Comparison of ENCODE assay signal across 8 mouse cellular contexts in the genomic region with DNA sequence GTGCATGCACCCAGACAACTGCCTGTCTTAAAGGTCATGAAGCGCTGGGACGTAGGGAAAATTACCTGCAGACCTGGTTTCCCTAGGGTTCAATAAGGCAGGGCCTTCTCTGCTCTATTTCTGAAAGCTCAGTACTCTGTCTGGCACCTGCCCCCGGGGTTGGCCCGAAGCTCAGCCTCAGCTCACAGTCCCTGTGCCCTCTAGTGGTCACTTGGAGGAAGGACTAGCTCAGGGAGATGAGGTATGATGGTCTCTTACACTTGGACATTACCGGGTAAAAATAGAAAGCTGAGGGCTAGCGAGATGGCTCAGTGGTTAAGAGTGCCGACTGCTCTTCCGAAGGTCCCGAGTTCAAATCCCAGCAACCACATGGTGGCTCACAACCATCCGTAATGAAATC. TPM values are rescaled to one million over a fixed set of nuclear protein-coding genes. Genes with fewer than 3 reads are reported as not detected.
DNase-seq lines count a peak whose midpoint lies in the region; ATAC-seq and TF ChIP-seq lines count a peak whose summit lies in the region.

No protein-coding gene starts in this region.

- no peaks in the 10 kb centered on the region for H3K36me3 ChIP-seq in embryonic facial prominence, embryonic 10.5 days (replicated peaks)
- H3K36me3 ChIP-seq in limb, embryonic 14.5 days (ENCODE audit: control insufficient read depth, insufficient read depth, low read length) = no peaks in the 10 kb centered on the region
- H3K36me3 ChIP-seq in midbrain, embryonic 16.5 days (ENCODE audit: control insufficient read depth, insufficient read depth, low read length) = no peaks in the 10 kb centered on the region

- no peak for TF ChIP-seq POLR2A in limb, embryonic 14.5 days (IDR thresholded peaks at IDR 0.05; ENCODE audit: borderline replicate concordance, extremely low read depth, insufficient read depth, insufficient read length)

- 0 out of 2 replicates have a peak, but pooled peaks have one; percentile 41 for ATAC-seq in limb, embryonic 14.5 days (ENCODE audit: low FRiP score, low read depth)
- ATAC-seq in midbrain, embryonic 16.5 days = peak; percentile 32; the same call in 1 of the 2 replicates

- peak; percentile 74 for DNase-seq in urinary bladder, postnatal 14 days (ENCODE audit: low spot score)
- DNase-seq in urinary bladder, postnatal 10 days (ENCODE audit: low spot score) = no peak
- DNase-seq in embryonic facial prominence, embryonic 10.5 days (ENCODE audit: low spot score) = peak; percentile 65
- peak; percentile 77 to 82 for DNase-seq in heart, adult 18-20 months
- DNase-seq in kidney, adult 11 months = peak; percentile 63
- DNase-seq in limb, embryonic 14.5 days (ENCODE audit: low spot score) = peak; percentile 46
- peak; percentile 71 to 86 for DNase-seq in spleen, postnatal 10 days (ENCODE audit: low spot score in 2 of 2)

- H3K9me3 ChIP-seq in embryonic facial prominence, embryonic 10.5 days = no peaks in the 10 kb centered on the region
- H3K9me3 ChIP-seq in limb, embryonic 14.5 days (ENCODE audit: control insufficient read depth, low read length) = no peaks in the 10 kb centered on the region
- H3K9me3 ChIP-seq in midbrain, embryonic 16.5 days (replicated peaks; ENCODE audit: control insufficient read depth, low read length, poor library complexity, severe bottlenecking) = no peaks in the 10 kb centered on the region

- H3K4me1 ChIP-seq in embryonic facial prominence, embryonic 10.5 days = 0 out of 2 replicates have a peak, but pooled peaks cover 3% of the 10 kb centered on the region
- H3K4me1 ChIP-seq in limb, embryonic 14.5 days (ENCODE audit: control insufficient read depth, insufficient read depth, low read length) = no peaks in the 10 kb centered on the region
- H3K4me1 ChIP-seq in midbrain, embryonic 16.5 days (ENCODE audit: control insufficient read depth, insufficient read depth, low read length) = no peaks in the 10 kb centered on the region

- no peak overlapping the region for H3K4me2 ChIP-seq in limb, embryonic 14.5 days (replicated peaks; ENCODE audit: low read depth, low read length, severe bottlenecking)
- H3K4me2 ChIP-seq in midbrain, embryonic 16.5 days (ENCODE audit: low read length) = no peak overlapping the region

- no peak overlapping the region for H3K4me3 ChIP-seq in embryonic facial prominence, embryonic 10.5 days
- no peak overlapping the region for H3K4me3 ChIP-seq in limb, embryonic 14.5 days (replicated peaks; ENCODE audit: low read length)
- H3K4me3 ChIP-seq in midbrain, embryonic 16.5 days (ENCODE audit: low read depth, low read length) = no peak overlapping the region

- H3K27ac ChIP-seq in embryonic facial prominence, embryonic 10.5 days (replicated peaks) = no peak overlapping the region
- no peak overlapping the region for H3K27ac ChIP-seq in limb, embryonic 14.5 days (replicated peaks; ENCODE audit: low read depth, low read length)
- H3K27ac ChIP-seq in midbrain, embryonic 16.5 days (ENCODE audit: low read length) = no peak overlapping the region

- H3K27me3 ChIP-seq in embryonic facial prominence, embryonic 10.5 days (replicated peaks; ENCODE audit: low read depth, poor library complexity, severe bottlenecking) = peaks cover 6% of the 10 kb centered on the region; the same call in 1 of the 2 replicates
- no peaks in the 10 kb centered on the region for H3K27me3 ChIP-seq in limb, embryonic 14.5 days (ENCODE audit: control insufficient read depth, insufficient read depth, low read length)
- H3K27me3 ChIP-seq in midbrain, embryonic 16.5 days (ENCODE audit: control insufficient read depth, insufficient read depth, low read depth, low read length) = no peaks in the 10 kb centered on the region

- WGBS in embryonic facial prominence, embryonic 10.5 days = 17% methylated on average over 10 of the region's 10 CpGs
- 9% methylated on average over 9 of the region's 10 CpGs for WGBS in limb, embryonic 14.5 days
- 20% methylated on average over 9 of the region's 10 CpGs for WGBS in midbrain, embryonic 16.5 days

- no peak overlapping the region for H3K9ac ChIP-seq in limb, embryonic 14.5 days (ENCODE audit: low read depth, low read length, severe bottlenecking)
- no peak overlapping the region for H3K9ac ChIP-seq in midbrain, embryonic 16.5 days (ENCODE audit: low read depth, low read length)

RNA-seq across cellular contexts. Expression of gene Usp7, which starts 23.0 kb away (rescaled TPM):
- 29.2 and 31.6 TPM in 2 replicates for polyA plus RNA-seq in embryonic facial prominence, embryonic 10.5 days (2016; fragmentation: Nextera tagmentation; extraction: Ambion mirVana)
- 10 to 100 TPM; 41.3 to 49.2 TPM for total RNA-seq in heart, adult 18-20 months (2021)
- 84.7 and 104 TPM in 2 replicates for polyA plus RNA-seq in limb, embryonic 14.5 days (2012; rRNA removed)
- polyA plus RNA-seq in limb, embryonic 14.5 days (2014; fragmentation: Nextera tagmentation; extraction: Ambion mirVana) = 47.1 and 51.0 TPM in 2 replicates
- 26.5 and 31.2 TPM in 2 replicates for polyA plus RNA-seq in midbrain, embryonic 16.5 days (2015; fragmentation: Nextera tagmentation; extraction: Ambion mirVana)
